Mouse (Mus musculus) adrenal gland, adult 2 months (tissue): ENCODE results near the gene Hnrnpc. TPM values are rescaled to one million over a fixed set of nuclear protein-coding genes. Genes with fewer than 3 reads are reported as not detected.

Experiments used
- DNase-seq: peaks from one replicate; pipeline ENCODE4 v3.0.0; 2021
- long read RNA-seq: library from polyadenylated mRNA; stranded (forward); transcript quantifications from one replicate; pipeline ENCODE4 v2.0.0, GENCODE M21; 2021
- polyA plus RNA-seq: library from polyadenylated mRNA; depleted of rRNA; stranded (reverse); fragments of >200 nt; gene quantifications from 2 replicates; pipeline ENCODE4 v1.2.3, GENCODE M21; 2012; rRNA removed
- total RNA-seq, 2 experiments: library from RNA; stranded (reverse); gene quantifications; 2 replicates each; pipeline ENCODE4 v1.2.3; 2021

The Hnrnpc gene
- 100 to 1,000 TPM; 240 to 298 TPM for total RNA-seq
- polyA plus RNA-seq: 24.4 and 40.6 TPM in 2 replicates
- long read RNA-seq, transcript Hnrnpc-207 (8 exons, 1,301 nt): minor isoform, 8 of 100 reads
- long read RNA-seq, transcript Hnrnpc-211 (9 exons, 1,691 nt): minor isoform, 15 of 100 reads
- long read RNA-seq, transcript Hnrnpc-205 (9 exons, 2,617 nt): major isoform, 27 of 100 reads
- long read RNA-seq, transcript Hnrnpc-206 (9 exons, 1,683 nt): minor isoform, 10 of 100 reads
- long read RNA-seq, partial matches to known transcripts: 13 of 100 reads
- long read RNA-seq, other reads (novel, unspliced or antisense): 16 of 100 reads

- peak; percentile 100 for DNase-seq
Measured at GRCm38 (mm10) chr14:52103856-52104676, at the start of gene Hnrnpc. Hnrnpc (minus strand) TSS chr14:52104028.

GRCm38 (mm10) chr14:52152613-52153012, 48.8 kb upstream of the Hnrnpc start:
- DNase-seq: no peak

GRCm38 (mm10) chr14:52152179-52152578, 48.4 kb upstream of the Hnrnpc start:
- no peak for DNase-seq

DNA sequence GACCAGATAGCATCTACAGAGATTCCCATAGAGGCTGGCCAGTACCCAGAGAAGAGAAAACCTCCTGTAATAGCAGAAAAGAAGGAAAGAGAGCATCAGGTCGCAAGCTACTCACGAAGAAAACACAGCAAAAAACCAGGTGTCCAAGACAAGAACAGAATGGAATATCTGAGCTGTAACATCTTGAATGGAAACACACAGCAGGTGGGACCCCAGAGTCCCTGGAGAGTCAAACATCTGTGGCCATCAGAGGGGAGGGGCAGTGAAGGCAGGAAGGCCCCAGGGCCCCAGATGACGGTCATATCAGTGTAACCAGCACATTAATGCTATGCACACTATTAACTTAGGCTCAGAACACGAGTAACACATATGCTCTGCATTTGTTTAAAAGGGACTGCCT, 46.1 kb upstream of the Hnrnpc start:
- DNase-seq: no peak

DNA sequence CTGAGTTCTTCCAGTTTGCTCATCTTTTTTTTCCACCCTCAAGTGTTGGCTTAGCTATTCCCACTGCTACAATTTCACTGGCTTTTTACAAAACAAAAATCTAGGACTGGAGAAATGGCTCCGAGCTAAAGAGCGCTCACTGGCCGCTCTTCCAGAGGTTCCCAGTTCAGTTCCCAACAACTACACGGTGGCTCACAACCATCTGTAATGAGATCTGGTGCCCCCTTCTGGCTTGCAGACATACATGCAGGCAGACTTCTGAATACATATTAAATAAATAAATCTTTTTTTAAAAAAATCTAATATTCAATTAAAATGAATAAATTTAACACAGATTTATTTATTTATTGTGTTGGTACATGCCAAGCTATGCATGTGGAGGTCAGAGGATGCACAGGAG, 42.7 kb upstream of the Hnrnpc start:
- no peak for DNase-seq

DNA sequence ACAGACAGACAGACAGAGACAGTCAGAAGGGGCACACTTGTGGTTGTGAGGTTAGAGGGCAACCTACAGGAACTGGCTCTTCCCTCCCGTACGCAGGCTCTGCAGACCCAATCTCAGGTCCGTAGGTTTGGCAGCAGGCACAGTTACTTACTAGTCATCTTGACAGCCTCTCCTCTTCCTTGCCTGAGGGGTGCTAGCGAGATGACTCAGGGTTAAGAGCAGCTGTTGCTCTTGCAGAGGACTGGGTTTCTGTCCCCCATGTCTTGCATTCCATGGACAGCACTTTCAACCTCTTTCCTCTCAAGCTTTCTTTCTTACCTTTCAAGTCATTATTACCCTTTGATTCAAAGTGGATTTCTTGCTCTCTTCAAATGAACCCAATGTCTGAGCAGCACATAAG, 40.3 kb upstream of the Hnrnpc start:
- DNase-seq: no peak

GRCm38 (mm10) chr14:52141445-52142127, 37.8 kb upstream of the Hnrnpc start:
- DNase-seq: no peak

DNA sequence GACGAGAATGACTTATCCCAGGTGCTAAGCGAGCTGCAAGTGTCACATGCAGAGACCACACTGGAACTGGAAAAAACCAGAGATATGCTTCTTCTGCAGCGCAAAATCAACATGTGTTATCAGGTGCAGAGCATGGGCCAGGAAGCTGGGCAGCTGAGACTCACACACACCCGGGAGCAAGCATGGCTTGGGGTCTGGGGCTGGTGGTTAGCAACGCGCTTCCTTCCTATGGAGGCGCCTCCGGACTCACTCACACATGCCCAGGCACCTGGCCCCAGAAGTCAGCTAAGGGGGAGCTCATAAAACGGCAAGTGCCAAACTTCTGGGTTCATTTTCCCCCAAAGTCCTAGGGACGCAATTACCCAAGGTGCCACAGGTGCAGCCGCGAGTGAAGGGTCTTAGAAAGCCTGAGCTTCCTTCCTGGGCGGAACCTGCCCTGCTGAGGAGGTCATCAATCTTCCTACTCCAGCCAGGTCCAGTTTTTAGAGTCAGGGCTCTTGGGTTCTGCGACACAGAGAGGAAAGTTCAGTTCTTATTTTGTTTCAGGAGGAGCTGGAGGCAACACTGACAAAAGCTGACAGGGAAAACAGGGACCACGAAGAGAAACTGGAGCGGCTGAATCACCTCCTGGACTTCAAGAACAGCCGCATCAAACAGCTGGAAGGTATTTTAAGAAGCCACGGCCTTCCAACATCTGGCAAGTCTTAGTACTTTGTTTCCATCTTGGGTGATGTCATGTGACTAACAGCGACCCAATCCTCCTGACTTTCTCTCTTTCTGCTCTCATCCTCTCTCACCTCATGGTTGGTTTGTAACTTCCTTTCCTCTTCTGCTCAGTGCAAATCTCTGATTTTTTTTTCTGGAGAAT, 37.0 kb upstream of the Hnrnpc start:
- no peak for DNase-seq

GRCm38 (mm10) chr14:52133584-52133983, 29.8 kb upstream of the Hnrnpc start:
- DNase-seq: no peak

GRCm38 (mm10) chr14:52124636-52125035, 20.8 kb upstream of the Hnrnpc start:
- no peak for DNase-seq

- peak; percentile 66 for DNase-seq
Measured at GRCm38 (mm10) chr14:52123918-52124317, 20.1 kb upstream of the Hnrnpc start.

DNA sequence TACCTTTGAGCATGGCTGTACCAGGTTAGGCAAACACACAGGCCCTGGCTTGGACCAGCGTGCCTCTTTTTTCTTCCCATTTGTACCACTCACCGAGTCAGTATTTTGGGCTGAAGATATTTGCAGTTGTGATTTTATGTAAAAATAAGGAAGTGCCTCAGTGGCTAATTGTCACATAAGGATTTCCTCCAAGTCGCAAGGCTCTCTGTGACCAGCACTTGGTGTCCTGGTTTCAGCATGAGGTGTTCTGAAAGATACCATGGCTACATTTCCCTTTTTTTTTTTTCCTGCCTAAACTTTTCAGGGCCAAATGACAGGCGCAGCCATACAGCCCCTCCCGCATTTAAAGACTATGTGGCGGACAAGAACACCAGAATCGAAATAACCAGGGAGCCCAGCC, 16.3 kb upstream of the Hnrnpc start:
- no peak for DNase-seq

DNA sequence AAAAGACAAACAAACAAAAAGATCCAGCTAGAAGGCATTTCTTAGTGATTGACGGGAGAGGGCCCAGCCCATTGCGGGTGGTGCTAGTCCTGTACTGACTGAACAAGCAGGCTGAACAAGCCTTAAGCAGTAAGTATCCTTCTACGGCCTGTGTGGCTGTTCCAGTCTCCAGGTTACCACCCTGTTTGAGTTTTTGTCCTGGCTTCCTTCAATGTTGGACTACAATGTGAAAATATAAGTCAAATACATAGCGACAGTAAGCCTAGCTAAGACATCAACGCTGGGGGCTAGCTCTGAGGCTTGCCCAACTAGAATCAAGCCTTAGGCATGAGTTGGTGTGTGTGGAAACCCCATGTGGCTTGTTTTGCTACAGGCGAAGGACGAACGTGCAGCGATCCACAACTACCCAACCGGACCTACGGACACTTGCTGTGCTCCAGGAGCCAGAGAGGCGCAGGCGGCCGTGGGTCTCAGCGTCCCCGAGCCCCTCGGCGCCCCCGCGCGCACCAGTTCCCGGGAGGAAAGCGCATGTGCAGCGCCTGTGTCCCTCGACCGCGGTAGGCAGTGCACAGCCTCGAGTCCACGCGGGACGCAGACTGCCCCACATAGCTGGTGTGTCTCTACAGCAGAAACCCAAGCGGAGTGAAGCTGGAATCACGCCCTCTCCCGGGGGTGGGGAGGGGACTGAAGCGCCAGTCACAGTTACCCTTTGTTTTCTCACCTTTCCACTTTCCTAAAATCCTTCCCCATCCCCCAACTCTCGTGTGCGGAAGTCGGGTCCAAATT, 15.2 kb upstream of the Hnrnpc start:
- peak; percentile 67 for DNase-seq

DNA sequence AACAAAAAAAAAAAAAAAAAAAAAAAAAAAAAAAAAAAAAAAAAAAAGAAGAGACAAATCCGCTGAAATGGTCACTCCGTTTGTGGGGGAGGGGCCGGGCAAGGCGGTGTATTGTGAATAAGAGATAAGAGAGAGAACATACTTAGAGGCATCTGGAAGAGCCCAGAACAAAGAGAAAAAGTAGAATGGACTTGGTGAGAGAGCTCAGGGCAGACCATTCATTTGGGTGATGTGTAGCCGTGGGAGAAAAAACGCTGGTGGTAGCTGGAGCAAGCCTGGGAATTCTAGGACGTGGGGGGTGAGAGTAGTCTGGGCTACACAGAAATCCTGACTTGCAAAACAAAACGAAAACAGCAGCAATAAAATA, 14.6 kb upstream of the Hnrnpc start:
- no peak for DNase-seq

DNA sequence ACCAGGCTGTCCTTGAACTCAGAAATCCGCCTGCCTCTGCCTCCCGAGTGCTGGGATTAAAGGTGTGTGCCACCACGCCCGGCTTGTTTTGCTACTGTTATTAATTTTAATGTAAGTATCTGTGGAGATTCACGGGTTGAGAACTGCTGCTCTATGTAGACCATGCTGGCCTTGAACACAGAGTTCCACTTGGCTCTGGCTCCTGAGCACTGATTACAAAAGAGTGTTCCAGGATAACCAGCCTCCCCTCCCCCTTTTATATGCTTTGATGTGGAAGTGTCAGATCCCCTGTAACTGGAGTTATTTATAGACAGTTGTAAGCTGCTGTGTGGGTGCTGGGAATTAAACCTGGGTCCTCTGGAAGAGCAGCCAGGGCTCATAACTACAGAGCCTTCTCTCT, 13.4 kb upstream of the Hnrnpc start:
- no peak for DNase-seq

GRCm38 (mm10) chr14:52114101-52114500, 10.3 kb upstream of the Hnrnpc start:
- no peak for DNase-seq

DNA sequence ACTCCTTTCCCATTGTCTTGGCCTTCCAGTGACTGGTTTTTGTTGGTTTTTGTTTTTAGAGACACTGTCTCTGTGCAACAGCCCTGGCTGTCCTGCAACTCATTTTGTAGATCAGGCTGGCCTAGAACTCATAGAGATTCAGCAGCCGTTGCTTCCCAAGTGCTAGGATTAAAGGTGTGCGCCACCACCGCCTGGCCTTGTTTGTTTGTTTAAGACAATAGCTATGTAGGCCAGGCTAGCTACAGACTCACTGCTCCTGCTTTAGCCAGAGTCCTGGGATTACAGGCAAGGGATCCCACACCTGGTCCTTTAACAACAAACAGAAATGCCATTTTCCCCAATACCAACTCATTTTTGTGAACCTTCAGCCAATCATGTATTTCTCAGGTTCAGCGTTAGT, 6.5 kb upstream of the Hnrnpc start, which contains the start of gene Rpgrip1:
Rpgrip1 (plus strand) TSS at position 359 of the 400 bp plus-strand sequence.
- no peak for DNase-seq

GRCm38 (mm10) chr14:52108025-52108424, 4.2 kb upstream of the Hnrnpc start:
- no peak for DNase-seq

DNA sequence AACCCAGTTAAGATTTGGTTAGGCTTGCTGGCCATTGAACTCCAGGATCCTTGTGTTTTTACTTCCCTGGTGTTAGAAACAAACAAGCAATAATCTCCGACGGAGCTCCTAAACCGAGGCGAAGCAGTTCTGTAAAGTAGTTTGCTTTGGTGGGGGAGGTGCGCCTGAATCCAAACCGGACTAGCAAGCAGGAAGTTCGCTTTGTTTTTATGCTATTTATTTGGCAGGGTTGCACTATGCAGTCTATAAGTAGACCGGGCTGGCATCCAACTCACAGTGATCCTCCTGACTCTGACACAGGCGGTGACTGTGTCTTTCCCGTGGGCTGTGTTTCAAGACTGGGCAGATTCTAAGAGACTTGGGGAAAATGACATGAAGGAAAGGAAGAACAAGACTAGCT, 2.9 kb upstream of the Hnrnpc start:
- peak; percentile 43 for DNase-seq

DNA sequence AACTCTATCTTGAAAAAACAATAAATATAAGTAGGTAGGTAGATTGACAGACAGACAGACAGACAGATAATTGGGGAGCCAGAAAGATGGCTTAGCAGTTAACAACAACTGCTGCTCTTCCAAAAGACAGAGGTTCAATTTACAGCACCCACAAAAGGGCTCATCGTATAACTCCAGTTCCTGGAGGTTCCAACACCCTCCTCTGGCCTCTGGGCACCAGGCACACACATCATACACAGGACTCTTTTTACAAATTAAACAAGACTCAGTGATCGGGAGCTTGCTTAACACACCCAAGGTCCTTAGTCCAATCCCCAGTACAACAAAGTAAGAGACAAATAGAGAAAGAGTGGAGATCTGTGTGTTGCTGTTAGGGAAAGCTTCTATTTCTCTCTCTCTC, 1.5 kb upstream of the Hnrnpc start:
- no peak for DNase-seq

DNA sequence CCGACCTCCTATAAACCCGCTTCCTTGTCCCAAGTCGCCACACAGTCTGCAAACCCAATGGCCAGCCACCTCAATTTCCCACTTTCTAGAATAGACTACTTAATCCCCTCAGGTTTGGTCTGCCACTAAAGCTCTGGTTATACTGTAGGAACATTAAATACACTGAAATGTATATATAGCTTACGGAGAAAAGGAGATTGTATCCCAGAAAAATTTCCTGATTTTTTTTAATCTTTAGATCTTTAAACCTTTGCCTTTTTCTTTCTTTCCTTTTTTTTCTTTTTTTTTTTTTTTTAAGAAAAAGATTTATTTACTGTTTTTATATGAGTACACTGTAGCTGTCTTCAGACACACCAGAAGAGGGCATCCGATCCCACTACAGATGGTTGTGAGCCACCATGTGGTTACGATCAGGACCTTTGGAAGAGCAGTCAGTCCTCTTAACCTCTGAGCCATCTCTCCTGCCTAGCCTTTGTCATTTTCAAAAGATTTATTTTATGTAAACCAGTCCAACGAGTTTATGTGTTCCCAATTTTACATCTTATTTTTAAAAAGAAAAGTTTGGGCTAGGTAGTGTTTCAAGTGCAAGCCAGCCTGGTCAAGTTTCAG, 953 bp upstream of the Hnrnpc start:
- no peak for DNase-seq
